Mouse (Mus musculus) WW6 (cell line): ENCODE data around the gene Stpg3.

ENCODE experiments used
- DNase-seq: peaks from one replicate; pipeline ENCODE4 v3.0.0-alpha.2; 2013; ENCODE audit warnings: low read depth, low spot score

The Stpg3 gene

DNA sequence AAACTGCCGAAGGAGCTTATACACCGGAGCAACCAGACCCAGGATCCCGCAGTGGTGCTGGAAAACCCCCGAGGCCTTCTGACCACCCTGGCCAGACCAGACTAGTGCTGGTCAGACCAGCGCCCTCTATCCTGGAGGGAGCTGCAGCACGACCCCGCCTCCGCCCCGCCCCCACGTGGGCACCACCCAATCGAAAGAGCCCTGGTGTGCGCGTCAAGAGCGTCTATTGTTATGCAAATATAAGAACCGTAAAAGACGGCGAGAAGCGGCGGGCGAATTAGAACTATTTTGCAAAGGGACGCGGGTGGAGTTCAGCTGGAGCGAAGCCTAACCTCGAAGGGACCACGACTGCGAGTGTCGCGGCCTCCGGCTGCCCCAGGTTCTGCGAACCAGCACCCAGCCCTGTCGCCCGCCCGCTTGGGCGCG, 33.9 kb downstream of the Stpg3 start, which contains the start of gene Nrarp:
Gene Nrarp (plus strand): TSS at position 281 of the 426 bp plus-strand sequence.
- DNase-seq = peak; percentile 83

DNA sequence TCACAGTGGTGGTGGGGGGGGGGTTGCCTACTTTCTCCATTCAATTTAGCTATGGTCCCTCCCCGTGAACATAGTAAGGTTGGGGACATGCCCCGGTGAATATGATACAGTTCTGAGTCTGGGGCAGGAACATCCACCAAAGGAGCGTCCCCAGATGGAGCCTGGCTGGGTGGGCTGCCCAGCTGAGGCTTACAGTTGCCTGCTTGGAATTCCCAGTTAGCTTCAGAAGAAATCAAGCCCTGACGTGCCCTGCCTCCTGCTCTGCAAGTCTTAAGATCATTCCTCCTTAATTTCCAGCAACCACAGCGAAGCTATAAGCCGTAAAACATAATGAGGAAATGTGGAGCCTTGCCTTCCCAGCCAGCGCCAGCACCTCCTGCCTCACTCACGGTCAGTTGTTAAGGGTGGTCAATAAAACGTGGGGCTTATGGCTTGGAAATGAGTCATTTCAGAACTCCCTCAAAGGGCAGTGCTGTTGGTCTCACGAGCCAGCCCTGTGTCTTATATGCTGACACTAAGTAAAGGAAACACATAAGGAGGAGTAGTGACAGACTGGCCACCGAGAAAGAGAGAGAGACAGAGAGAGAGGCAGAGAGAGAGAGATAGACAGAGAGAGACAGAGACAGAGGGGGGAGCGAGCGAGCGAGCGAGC, 34.7 kb downstream of the Stpg3 start:
- no peak for DNase-seq

DNA sequence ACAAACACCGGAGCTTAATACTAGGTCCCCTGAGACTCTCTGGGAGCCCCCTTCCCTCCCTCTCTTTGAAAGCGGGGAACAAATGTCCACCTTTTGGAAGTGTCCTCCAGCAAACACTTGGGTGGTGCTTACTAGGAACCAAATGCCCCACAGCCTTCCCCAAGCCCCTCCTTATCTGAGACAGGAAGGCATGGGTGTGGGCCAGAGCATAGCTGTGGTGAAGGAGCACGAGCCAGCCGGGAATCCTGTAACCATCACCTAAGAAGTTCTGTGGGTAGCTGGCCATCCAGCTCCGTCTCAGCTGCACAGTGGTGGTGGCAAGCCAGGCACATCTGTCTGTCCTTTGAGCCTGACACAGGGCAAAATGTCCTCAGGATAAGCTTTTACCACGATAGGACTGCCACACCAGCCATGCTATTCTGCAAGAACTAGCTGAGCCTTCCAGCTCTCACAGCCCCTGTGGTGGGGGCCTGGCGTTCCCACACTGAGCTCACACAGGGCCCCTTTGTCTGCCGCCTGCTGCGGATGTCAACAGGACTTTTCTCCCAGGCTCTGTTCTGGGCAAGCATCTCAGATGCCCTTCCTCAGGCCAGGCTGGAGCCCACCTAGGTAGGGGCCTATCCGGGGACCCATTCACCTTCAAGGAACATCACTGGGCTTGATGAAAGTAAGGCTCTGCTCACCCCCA, 36.0 kb downstream of the Stpg3 start:
- DNase-seq = no peak

DNA sequence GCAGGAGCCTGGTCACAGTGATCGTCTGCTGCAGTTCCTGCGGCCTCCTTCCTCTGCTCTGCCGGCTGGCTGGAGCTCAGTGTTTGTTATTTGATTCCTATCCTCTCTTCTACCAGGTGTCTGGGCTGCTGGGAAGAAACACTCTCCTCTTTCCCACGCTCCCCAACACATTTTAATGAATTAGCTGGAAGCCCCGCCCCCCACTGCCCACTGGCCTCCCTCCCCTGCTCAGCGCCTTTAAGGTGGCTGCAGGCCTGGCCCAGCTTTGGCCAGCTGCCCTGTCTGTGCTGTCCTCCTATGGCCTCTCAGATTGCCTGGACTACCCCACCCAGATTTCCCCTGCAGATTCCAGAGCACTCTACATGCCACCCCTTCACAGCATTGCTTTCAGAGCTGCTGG, 36.8 kb downstream of the Stpg3 start:
- no peak for DNase-seq

DNA sequence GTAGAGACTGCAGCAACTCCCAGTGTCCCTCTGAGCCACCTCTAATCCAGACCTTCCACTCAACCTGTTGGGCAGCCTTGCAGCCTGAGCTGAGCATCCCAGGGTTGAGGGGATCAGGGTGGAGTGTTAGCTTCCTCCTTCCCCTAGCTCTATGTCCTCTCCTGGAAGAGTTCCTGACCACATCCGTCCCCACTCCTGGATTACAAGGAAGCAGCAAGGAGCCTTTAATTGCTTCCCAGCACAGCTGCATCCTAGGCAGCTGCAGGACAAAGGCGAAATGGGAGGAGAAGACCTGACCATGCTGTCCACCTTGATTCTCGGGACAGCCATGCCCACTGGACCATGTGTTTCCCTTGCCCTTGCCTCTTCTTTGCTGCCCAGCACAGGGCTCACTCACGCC, 37.4 kb downstream of the Stpg3 start:
- DNase-seq = no peak

DNA sequence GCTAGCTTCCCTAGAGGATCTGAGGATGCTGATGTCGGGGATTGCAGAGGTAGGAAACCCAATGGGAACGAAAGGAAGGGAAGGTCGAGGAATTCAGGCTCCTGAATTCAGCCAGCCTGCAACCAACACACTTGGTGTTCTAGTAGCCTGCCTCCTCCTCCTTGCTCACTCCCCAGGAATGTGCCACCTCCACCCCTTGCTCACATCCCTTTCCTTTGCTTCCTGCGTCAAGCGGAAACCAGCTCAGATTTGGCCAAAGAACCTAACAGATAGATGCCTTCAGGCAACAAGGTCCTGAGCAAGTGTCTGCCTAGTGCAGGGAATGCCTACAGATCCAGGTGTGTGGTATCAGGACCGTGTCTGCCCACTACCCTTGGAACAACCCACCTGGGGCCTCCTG, 37.9 kb downstream of the Stpg3 start:
- DNase-seq = no peak

DNA sequence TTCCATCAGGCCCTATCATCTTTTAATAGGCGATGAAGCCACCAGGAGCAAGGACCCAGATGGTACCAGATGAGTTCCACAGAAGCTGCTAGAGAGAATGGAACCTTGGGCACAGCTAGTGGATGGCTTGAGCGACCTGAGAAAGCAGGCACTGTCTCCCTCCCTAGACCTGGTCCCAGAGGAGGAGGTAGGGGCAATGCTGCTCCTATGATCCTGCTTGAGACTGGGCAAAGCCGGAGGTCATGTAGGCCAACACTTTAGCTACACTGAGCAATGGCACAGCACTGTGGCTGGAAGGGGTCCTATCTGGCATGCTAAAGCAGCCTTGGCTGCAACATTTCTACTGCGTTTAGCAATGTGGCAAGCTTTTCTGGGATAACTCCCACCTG, 38.8 kb downstream of the Stpg3 start:
- no peak for DNase-seq

DNA sequence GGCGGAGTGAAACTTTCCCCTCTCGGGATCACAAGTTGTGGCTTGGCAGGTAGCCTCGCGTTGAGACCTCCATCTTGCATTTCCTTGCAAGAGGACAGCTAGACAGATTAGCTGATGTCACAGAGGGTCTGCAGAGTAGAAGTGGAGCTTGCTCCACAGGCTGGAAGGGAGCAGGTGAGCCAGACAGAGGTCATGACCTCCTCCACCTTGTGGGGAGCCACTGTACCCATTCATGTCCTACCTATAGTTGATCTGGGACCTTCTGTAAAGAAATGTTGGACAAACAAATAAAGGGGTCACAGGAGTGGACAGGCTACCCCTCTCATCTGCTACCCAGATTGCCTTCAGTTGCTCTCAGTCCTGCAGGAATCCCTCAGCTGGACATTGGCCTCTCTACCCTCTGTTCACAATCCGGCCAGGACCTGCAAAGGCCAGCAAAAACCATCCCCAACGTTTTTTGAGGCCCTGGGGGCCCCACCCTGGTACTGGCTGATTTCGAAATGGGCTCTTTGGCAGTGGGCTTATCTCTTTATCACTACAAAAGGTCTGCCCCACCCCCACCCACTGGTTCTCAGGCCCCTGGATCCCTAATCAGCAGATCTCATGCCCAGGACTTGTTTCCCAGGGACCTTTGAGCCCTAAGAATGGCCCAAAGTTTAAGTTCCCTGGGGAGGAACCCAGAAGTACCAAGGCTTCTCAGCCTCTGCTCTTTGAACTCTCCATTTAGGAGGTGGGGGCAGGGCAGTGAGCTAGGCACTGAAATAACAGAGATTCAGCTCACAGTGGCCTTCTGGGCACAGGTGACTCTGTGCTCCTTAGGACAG, 39.4 kb downstream of the Stpg3 start:
- DNase-seq = no peak

DNA sequence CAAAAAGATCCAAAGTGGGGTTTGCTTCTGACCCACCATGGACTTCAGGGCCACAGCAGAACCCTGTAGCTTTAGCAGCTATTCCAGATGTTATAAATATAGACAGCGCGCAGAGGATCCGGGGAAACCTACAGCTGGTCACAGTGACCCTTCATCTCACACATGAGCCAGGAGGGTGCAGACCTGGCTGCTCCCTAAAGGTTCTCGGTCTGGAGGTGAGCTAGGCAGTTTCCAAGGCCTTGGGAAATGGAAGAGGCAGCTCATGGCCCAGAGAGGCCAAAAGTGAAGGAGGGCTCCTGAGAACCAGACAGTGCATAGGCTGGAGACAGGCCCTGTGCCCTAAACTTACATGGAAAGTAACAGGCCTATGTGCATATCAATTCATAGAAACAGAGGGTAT, 40.6 kb downstream of the Stpg3 start:
- DNase-seq = no peak

DNA sequence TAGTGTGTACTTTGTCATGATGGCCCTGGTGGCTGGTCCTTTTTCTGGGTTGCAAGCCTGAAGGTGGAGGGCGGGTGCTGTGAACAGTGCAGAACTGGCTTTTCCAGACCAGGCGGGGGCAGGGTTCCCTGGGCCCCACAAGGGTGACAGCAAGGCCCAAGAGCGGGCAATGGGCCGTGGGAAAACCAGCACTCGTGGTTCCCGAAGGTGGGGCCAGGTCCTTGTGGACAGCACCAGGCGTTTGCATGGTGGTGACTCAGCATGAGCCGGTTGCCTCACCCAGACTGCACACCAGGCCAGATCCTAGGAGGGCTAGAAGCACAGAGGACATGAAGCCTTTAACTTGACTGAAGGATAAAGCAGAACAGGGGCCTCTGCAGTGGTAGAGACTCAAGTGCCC, 41.8 kb downstream of the Stpg3 start:
- no peak for DNase-seq

DNA sequence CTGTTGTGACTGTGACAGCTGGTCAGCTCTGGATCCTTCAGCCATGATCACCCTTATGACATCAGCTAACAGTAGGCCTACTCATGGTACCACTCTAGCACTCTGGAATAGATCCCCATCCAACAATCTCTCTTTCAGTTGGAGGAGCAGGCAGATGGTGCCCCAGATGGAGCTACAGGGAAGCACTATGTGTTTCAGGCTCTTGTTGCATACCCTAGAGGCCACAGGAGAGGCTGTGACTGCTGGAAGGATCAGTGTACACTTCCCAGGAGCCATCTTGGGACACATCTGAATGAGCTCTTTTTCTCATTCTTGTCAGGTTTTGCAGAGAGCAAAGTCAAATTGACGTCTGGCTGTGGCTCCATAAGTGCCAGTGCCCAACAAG, 42.7 kb downstream of the Stpg3 start:
- no peak for DNase-seq

DNA sequence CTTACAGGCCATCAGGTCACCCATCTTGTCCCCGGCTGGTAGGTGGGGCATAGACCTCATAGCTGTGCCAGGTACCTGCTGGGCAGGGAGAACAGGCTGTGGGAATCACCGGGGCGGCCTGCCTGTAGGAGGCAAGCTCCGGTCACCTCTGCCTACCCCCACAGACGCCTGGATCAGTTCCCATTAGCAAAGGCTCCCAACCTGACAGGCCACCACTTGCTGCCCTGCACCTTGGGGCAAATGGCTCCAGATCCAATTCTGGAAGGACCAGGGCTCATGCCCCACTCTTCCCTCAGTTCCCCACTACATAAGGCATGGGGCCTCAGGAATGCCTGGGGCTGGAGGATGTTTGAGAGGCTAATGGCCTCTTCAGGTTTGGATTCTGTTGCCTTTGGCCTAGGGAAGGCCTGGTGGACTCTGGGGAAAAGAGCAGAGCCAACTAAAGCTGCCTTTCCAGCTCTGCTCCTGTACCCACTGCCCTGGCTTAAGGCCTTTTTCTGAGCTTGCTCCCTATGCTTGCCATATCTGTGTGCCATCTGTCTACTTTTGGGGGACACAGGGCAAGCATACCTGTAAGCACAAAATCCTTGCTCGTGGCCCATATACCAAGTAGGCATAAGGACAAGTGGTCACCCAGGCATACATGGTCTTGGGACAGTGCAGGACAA, 43.2 kb downstream of the Stpg3 start:
- no peak for DNase-seq

DNA sequence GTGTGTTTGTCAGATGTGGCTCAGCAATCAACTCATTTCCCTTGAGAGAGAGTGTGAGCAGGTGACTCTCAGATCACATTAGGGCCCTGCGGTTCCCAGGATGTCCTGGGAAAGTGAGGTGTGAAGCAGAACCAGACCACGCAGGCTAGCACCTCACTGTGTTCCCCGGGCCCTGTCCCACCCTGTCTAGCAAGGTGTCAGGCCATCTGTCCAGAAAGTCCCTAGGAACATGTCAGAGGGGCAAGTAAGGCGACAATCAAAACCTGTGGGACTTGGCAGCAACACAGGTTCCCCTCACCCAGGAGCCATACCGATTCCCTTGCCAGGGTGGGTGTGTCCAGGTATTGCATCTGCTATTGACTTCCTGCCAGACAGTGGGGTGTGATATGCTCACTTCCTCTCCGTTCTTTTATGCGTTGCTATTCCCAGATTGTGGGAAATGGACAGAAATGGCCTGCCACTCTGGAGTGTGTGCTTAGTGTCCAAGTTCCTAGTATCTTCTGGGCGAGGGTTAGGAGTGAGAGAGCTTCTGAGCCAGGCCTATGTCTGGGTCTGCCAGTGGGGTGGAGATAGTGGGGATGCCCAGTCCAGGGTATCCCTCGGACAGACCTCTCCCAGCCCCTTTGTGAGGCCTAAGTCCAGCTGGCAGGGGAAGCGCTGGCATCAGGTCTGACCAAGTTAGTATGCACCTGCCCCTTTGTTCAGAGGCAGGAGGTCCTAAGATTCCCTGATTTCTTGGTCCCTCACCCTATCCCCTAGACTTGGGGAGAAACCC, 43.9 kb downstream of the Stpg3 start:
- DNase-seq = no peak

DNA sequence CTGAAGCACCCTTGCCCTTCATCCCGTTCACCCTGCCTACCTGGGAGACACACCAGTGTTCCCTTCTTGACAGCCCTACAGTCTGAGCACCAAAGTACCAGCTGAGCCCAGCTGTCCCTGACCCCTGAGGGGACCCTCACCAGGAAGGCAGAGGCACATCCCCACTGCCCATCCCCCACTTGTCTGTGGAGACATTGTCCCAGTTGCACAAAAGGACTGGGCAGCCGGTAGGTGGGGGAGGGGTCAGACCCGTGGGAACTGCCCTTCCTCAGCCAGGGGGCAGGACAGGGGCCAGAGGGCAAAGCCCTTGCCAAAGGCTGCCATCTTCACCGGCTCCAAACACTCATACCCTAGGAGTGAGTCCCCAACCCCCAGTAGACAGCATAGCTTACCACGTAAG, 44.7 kb downstream of the Stpg3 start:
- DNase-seq = no peak

DNA sequence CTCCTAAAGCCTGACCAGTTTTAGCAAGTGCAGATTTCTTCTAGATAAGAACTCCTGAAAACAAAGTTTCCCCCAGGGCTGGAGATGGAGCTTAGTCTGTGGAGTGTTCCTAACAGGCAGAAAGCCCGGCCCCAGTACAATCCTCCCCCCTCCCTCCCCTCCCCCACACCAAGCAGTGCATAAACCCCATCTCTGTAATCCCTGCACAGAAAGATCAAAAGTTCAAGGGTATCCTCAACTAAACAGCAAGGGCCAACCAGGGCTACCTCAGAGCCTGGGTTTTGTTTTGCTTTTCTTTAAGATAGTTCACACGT, 45.8 kb downstream of the Stpg3 start:
- no peak for DNase-seq

DNA sequence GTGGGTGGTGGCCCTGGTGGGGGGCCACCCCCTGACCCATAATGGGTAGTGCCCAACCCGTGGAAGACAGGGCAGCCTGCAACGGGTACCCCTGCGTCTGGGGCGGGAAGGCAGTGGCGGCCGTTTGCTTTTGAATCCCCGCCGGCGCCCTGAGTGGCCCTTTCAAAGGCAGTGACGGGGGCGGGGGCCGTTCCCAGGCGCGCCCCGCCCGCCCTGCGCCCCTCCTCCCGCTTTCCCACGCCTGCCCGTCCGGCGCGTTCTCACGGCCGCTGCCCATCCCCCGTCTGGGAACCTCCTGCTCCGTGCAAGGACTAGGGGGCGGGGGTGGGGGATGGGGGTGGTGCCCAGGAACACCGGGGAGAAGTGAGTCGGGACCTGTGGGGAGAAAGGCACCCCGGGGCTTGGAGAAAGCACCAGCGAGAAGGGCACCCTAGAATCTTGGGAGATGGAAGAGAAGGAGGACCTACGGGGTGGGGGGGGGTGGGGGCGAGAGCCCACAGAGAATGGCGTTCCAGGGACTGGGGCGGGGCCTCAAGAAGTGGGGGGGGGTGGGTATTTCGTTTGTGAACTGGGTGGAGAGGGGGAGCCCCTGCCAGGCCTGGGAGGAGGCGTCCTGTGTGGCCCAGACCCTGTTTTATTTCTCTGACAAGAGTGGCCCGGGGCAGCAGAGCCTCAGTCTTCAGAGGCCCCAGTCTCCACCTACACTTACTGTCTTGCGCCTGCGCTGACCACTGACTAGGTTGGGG, 46.3 kb downstream of the Stpg3 start:
- no peak for DNase-seq

DNA sequence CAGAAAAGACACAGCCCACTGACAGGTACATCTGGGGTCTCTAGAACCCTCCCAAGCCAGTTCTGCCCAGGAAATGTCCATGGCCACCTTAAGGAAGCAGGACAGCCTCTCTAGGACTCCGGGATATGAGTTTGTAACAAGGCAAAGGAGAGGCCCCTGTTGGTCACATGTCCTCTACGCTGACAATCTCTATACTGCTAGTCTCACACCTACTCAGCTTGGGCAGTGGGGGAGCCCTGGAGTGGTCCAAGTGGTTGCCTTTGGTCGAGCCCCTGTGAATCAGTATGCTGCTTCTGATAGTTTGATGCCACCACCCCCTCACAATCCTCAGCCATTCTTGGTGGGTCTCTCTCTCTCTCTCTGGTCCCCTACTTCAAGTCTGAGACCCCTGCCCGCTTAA, 47.0 kb downstream of the Stpg3 start:
- no peak for DNase-seq
